Mouse (Mus musculus): Measurements from ENCODE around the gene Sdccag8. TPM values are rescaled to one million over a fixed set of nuclear protein-coding genes. Genes with fewer than 3 reads are reported as not detected.

The Sdccag8 gene
- polyA plus RNA-seq (2012; rRNA removed): 3.9 and 4.5 TPM in 2 replicates

DNA sequence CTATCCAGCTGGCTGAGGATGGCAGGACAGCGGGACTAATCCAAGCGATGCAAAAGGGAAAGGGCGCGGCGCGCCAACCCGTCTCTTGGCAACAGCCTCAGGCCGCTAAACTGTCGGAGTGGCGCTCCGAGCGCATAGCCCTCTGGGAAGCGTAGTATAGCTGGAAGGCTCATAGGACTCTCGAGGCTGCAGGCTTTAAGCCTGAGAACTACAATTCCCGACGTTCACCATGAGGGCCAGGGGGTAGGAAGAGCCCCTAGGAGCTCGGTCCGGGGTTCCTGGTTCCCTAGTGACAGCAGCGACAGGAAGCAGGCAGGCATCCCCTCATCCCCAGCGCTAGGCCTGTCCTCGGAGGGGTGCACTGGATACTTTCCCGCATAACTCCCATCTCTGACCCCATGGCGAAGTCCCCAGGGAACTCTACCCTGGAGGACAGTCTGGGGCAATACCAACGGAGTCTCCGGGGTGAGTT is at the start of gene Sdccag8:
Gene Sdccag8 (plus strand): TSS at position 70 of the 472 bp plus-strand sequence.
- DNase-seq (ENCODE audit: low read depth): no peak

DNA sequence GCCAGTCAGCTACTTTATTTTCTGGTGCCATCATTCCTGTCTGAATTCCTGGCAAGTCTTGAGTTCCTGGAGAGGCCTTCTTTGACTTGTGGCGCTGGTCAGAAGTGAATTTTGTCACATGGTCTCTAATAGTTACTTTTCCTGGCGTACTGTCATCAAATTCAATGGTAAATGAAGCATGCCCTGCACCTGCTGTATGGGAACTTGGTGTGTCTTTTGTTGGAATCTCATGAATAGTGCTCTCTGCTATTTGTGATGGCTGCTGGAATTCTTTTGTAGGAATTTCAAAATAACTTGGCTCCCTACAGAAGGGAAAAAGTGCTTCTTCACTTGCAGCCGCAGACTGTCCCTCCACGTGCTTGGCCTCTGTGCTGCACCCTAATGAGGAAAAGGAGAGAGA is 39.9 kb upstream of the Sdccag8 start:
- DNase-seq (ENCODE audit: low read depth): no peak

DNA sequence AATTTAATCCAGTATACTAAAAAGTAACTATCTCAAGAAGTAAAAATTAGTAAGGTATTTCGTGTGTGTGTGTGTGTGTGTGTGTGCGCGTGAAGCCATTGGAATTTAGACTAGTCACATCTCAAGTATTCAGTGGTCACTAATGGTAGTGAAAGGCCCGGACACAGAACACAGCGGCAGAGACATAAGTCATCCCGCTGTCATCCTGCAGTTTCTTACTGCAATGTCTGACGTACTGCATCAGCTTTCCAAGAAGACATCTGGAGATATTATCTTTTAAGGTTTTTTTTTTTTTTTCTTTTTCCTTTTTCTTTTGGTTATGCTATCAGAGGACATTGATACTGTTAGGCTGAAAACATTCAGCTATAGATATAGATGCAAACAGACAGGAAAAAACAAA is 25.1 kb upstream of the Sdccag8 start:
- DNase-seq (ENCODE audit: low read depth): no peak

DNA sequence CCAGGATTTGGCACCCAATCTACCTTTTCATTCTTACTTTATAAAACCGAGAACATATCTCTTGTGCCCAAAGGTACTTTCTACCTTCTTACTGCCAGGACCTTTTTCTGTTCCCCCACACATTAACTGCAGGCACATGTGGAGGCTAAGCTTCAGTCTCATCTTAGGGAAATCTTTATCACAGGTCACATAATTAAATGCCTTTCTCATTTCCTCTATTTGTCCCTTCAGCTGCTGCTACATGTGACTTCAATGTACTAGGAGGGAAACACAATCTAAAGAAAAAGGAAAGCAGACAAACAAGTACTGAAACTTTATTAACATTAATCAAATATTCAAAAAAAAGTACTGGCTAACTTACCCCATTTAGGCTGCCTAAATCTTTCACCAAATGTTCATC is 22.3 kb upstream of the Sdccag8 start:
- no peak for DNase-seq (ENCODE audit: low read depth)

DNA sequence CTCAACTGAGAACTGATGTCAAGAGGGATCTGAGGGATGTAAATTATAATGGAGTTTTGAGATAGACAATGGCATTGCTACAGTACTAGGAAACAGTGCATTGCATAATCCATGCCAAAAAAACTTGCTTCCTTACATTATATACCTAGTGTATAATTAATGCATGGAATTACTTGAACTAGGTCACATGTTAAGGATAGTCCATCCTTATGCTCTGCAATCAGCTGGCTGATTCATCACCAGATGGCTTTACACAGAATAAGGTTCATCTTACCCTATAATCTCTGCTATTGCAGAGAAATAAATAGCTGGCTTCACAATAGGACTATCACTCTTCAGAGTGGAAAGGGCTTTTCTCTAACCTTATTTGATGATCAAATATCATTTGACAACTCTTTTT is 15.8 kb upstream of the Sdccag8 start:
- no peak for DNase-seq (ENCODE audit: low read depth)

DNA sequence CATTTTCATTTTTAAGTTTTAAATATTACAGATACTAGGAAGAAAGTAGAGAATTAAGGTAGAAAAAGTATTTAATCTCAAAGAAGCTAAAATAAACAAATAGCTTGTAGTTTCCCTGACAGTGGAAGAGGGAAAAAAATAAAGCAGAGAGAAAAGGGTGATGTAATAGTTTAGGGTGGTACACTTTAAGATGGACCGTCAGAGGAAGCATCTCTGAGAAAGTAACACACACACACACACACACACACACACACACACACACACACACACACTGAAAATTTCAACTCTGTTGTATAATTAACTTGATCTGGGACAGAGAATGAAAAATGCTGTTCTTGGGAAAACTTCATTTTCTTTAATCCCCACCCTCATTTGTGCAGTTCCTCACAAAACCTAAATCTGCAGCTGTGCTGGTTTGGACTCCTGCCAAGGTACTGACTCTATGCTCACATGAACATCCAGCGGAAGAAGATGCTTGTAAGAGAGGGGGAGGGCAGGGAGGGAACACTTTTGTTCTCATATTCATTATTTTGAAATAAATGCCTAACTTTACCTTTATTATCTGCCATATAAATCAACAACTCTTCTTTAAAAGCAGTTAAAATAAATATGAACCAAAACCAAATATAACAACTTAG is 13.6 kb upstream of the Sdccag8 start:
- no peak for DNase-seq (ENCODE audit: low read depth)

DNA sequence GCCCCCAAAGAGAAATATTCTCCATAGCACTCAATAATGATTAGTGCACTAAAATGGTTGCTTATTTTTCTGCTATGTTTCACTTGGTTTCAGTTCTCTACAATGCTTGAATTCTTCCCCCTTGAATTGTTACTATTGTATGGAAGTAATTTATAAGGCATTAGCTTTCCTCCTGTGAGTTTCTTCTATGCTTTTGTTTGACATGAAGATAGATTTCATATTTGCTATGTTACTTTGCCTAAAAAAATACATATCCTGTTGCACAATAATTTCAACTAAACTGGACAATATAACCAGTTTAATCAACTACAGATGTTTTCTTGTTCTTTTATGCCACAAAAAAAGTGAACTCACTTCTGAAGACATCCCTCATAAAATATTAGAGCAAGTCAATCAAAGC is 4.3 kb upstream of the Sdccag8 start:
- no peak for DNase-seq (ENCODE audit: low read depth)

DNA sequence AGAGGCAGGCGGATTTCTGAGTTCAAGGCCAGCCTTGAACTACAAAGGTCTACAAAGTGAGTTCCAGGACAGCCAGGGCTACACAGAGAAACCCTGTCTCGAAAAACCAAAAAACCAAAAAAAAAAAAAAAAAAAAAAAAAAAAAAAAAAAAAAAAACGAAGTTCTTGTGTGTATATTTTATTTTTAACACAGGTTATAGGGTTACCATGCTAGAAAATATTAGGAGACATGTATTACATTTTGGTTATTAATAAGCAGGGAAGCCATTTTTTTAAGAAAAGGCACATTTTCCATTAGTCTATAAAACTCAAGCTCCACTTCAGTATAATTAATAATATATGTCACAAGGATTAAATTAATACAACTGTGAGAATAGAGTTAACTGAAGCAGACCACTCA is 2.6 kb upstream of the Sdccag8 start:
- DNase-seq (ENCODE audit: low read depth): no peak

DNA sequence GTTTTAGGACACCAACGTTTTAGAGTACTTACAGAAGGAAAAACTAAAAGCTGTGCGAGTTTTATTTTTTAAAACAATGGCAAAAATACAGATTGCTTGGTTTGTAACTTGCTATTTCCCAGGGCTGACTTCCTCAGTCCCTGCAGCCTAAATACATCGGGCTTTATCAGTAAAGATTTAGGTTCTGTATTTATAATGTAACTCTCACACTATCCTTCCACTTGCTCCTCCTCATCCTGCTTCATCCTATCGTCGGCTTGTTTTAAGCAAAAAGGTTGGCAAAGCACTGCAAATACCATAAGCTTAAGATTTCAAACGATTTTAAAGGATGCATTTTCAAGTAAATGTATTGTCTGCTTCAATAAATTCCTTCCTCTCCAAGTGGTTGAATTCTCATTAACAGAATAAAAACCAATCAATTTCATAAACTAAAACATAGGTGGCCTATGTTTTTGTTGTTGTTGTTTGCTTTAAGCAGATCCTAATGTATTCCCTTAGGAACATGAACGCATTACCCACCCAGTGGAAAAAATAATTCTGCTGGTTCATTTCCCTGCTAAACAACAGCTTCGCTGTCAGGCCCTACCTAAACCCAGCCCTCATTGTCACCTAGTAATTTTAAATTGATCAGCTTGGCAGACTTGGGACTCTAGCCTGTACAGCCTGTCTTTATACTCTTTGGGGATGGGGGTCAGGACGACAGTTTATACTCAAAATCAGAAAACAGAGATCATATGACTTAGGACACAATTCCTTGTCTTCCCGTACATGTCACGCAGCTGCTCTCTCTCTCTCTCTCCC is 1.8 kb upstream of the Sdccag8 start:
- no peak for DNase-seq (ENCODE audit: low read depth)

DNA sequence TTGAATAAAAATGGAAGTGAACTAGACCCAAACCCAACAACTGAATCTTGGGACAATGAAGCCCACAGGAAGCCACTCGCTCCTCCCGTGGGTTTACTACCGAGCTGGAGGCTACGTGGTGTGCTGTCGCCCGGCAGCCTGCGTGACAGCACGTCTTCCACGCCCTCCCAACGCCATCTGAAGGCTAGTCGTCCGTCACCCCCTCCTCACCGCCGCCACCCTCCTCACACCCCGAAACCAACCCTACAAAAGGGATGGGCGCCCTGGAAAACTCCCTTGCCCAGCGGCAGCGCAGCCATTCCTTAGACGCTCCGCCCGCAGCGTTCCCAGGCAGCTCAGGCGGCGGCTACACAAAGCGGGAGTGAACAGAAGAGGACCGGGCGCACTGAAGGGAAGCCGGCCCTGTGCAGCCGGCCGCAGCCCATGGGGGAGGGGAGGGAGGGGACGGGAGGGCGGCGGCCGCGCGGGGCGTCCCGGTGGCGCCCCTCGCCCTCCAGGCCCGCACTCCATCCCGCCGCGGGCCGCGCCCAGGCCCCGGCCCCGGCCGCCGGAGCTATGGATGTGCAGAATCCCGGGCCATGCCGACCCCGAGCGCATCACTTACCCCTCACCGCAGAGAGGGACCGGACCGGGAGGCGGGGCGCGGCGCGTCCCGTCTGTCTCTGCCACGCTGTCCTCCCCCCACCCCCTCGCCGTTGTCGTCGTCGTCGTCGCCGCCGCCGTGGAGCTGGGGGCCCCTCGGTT is 996 bp upstream of the Sdccag8 start:
- DNase-seq (ENCODE audit: low read depth): no peak

DNA sequence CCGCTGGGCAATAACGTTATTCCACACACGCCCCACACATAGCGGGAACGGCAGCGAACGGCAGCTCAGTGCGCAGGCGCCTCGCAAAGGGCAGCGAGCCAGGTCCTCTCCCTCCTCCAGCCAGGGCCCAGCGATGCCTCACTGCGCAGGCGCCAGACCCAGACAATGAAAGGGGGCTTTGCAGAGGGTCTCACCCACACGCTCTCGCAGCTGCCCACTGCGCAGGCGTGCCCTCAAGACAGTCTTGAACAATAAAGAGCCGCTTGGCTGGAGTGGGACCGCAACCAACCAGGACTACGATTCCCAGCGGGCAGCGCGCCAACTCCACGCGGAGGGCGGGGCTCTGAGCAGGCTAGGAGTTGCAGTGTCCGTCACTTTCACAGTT is 432 bp upstream of the Sdccag8 start, which contains the start of gene Cep170:
Gene Cep170 (minus strand): TSS at position 32 of the 385 bp plus-strand sequence.
- DNase-seq (ENCODE audit: low read depth): no peak

DNA sequence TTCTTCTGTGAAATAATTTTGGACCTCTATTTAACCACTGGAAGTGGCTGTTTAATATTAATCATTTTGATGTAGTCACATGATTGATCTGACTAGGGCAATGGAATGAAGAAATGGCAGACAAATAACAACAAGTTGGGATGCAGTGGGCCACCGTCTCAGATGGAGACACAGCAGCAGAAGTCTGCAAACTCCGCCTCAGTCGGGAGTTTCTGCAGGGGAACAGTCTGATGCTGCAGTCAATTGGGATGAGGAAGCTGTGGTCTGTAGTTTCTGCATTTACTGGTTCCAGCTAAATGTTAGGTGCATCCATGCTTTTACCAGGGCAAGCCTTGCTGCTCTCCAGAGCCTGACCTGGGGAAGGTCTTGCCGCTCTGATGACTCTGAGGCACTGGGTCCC is 2.3 kb downstream of the Sdccag8 start:
- no peak for DNase-seq (ENCODE audit: low read depth)

DNA sequence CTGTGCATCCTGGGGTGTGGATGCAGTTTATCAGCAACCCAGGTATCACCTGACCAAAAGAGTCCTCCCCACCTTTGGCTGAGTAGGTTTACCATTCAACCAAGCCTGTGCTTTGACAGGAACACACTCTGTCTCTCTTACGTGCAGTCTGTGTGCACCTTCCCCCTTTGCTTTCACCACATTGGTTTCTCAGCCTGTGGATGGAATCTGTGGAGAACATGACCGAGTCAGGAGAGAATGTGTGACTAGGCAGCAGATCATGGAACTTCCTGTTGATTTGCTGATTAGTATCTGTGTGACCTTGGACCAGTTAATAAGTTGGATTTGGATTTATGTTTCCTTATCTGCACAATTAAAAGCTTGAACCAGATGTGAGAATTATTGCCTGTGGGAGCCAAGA is 3.7 kb downstream of the Sdccag8 start:
- DNase-seq (ENCODE audit: low read depth): no peak

DNA sequence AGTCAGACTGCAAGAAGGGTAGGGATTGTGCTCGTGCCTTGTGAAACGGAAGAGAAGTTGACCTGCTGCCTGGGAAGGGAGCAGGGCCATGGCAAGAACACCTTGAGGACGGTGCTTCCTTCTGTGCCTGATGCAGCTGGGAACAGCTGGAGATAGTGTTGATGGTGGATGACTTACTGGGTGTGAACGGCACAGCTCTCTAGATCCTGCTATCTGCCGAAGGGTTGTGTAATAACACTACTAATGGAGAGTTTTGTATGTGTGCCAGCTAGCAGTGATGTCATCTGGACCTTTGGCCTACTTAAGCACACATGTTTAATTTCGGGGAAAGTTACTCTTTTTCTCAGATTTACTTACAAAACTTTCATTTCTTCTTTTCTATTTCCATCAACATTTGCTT is 4.3 kb downstream of the Sdccag8 start:
- no peak for DNase-seq (ENCODE audit: low read depth)

DNA sequence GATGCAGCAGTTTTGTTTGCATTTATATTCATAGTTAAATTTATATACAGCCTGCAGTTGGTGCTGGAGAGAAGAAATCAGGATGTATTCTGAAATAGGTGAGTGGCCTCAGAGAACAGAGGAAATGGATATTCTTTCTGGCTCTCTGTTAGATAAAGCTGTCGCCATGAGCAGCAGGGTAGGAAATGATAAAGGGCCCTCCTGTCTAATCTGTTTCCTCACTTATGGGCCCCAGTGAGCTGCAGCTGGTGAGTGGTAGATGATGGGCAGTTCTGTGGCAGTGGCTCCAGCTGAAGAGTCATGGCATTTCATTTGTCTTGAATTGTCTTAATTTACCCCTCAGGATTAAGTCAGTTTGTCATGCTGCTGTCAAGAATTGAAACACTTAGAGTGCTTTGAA is 7.5 kb downstream of the Sdccag8 start:
- DNase-seq (ENCODE audit: low read depth): no peak

DNA sequence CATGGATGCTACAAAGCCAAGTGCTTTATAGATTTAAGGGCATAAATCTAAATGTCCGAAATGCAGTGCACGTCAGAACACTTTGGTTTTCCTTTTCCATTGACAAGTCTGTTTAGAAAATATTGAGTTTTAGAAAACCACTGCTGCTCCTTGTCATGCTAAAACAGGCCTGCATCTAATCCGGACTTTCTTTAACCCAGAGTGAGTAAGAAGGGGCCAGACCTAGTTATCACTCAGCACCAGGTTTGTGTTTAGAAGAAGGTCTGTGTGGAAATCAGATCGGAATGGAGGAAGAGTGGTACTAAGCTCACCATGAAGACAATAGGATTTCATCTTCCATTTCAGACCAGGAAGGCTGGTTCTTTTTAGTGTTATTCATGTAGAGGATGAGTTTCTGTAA is 8.5 kb downstream of the Sdccag8 start:
- DNase-seq (ENCODE audit: low read depth): no peak

DNA sequence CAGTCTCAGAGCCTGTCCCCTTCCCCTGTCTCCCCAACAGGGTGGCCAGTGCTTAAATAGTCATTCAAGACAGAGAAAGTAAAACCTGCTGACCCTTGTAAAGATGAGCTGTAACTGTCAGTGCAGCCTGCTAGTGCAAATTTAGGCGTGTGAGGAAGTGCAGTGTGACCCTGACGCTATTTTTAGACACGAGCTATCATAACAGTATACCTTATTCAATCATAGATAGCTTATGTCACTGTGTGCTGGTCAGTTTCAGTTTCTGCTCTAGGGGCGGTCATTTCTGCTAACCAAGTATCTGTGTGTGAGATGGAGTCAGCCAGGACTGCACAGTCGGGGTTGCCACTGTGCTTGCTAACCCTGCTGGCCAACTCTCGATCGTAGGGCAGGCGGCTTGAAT is 9.4 kb downstream of the Sdccag8 start:
- no peak for DNase-seq (ENCODE audit: low read depth)

DNA sequence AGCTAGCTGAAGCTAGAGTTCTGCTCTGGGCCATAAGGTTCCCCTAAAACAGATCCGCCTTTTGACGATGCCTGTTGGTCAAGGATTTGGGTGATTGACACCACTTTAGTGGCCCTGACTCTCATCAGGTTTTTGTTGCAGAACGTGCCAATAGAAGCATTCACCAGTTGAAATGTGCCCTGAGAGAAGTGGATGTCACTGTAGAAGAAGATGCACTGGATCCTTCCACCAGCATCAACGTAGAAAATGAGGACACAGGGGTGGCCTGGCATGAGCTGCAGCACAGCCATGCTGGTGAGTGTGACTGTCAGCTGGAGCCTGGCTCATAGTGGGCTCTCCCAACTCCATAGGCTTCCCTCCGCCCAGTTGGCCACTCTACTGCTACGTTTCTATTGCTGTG is 10.2 kb downstream of the Sdccag8 start:
- no peak for DNase-seq (ENCODE audit: low read depth)

DNA sequence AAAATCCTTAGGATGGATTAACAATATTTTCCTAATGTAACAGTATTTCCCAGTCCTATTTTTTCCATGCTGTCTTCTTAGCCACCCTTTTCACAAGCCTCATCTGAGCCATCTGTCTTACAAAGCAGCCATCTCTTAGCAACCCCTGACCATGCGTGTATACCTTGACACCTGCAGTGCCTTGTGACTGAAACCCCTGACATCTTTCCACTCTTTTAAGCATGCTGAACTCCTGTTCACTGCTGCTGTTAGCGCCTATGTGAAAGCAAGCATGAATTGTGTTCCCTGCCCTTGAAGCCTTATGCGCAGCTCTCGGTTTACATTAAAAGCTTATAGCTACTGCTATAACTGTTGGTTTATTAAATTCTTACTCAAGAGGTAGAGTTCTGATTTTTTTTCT is 10.6 kb downstream of the Sdccag8 start:
- DNase-seq (ENCODE audit: low read depth): no peak

DNA sequence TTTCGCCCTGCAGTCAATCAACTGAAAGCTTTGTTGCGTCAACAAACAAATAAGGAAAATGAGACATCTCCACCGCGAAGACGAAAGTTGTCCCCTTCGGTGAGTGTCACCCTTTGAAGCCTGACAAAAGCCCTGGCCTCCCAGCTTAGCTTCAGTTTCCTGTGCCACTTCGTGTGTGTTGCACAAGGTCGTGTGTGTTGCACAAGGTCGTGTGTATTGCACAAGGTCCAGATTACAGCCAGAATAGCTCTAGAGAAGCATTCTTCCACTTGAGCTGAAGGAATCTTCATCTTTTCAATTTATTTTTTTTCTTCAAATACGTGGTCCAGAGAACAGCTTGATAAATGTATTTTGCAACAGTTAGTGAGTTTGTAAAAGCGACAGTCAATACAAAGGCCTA is 11.7 kb downstream of the Sdccag8 start:
- peak; percentile 75 for DNase-seq (ENCODE audit: low read depth)

DNA sequence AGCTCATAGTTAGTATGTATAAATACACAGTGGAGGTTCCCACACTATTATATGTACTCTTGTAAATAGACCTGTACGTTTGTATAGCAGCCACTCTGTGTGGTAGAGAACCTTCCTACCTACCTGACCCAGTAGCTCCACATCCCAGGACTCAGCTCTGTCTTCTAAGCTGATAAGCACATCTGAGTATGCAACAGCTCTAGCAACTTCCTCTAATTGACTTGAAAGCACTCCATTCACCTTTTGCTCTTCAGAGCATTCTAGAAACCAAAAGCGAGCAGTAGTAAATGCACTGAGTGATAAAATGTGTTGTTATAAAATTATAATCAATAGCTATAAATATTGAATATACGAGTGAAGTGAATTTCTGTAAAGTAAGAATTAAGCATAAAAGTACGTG is 12.5 kb downstream of the Sdccag8 start:
- DNase-seq (ENCODE audit: low read depth): no peak

DNA sequence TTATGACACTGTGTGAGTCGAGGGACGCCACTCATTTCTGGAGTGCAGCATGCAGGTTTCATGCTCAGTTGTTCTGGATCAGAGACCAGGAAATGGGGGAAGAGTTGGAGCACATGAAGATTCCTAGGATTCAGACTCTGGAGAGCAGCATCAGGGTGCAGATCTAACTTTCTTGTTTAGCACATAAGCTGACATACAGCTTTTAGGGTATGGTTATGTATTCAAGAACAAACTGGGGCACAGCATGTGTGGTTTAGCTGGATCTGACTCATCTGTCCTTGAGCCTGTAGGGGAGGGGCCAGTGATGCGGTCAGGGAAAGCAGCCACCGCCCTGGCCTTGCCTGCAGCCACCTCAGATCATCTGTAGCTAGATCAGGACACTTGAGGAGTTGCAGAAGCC is 12.9 kb downstream of the Sdccag8 start:
- no peak for DNase-seq (ENCODE audit: low read depth)

All from gonadal fat pad, adult 2 months (tissue).